Mouse (Mus musculus) G1E (cell line): ENCODE measurements at regions not wholly inside any gene's neighbourhood (a gene's known extent, or its start where the extent isn't known, plus 50 kb on each side); places are given as distances from the start of the nearest gene placed in this dataset.

Experiments used
- CTCF ChIP-seq: IDR thresholded peaks from 2 replicates; pipeline ENCODE4 v1.5.1; 2012; ENCODE audit warnings: low read depth, low read length, inconsistent platforms, mixed read lengths
- GATA1 ChIP-seq: IDR thresholded peaks from 2 replicates; pipeline ENCODE4 v1.6.1; 2012; ENCODE audit warnings: borderline replicate concordance, low read length, inconsistent platforms, mixed read lengths
- GATA2 ChIP-seq: IDR thresholded peaks from 2 replicates; pipeline ENCODE4 v1.6.1; 2012; ENCODE audit warnings: low read depth, low read length, inconsistent platforms, borderline replicate concordance
- POLR2AphosphoS5 ChIP-seq: IDR thresholded peaks from 2 replicates; pipeline ENCODE4 v1.6.1; 2012; ENCODE audit warnings: low read depth, low read length, inconsistent platforms; ENCODE audit not compliant: insufficient replicate concordance
- TAL1 ChIP-seq: conservative IDR thresholded peaks from 2 replicates; pipeline ENCODE4 v1.6.1; 2012; ENCODE audit warnings: low read depth, low read length, inconsistent platforms, mixed read lengths

GRCm38 (mm10) chr8:98065387-98065786 is 1350.9 kb downstream of the Cdh8 start:
- no peak for TF ChIP-seq CTCF
- TF ChIP-seq GATA1, result no peak
- TF ChIP-seq TAL1, result peak; percentile 82
- TF ChIP-seq POLR2AphosphoS5, result no peak
- TF ChIP-seq GATA2, result no peak
